Mouse (Mus musculus) testis, adult 2 months (tissue): ENCODE data around the gene Sparc.

Source experiments
- CTCF ChIP-seq: fragments of 200-500 bp; IDR thresholded peaks from 2 replicates; pipeline ENCODE4 v1.5.1; 2012; ENCODE audit warnings: low read depth, mild to moderate bottlenecking, inconsistent platforms, low read length, moderate library complexity; ENCODE audit not compliant: control insufficient read depth, insufficient read depth, insufficient replicate concordance
- POLR2A ChIP-seq: fragments of 200-500 bp; IDR thresholded peaks from 2 replicates; pipeline ENCODE4 v1.6.1; 2012; ENCODE audit warnings: low read depth, mild to moderate bottlenecking, inconsistent platforms, low read length, moderate library complexity; ENCODE audit not compliant: control insufficient read depth

- TF ChIP-seq POLR2A (no peak), CTCF (no peak)
Observed at GRCm38 (mm10) chr11:55455166-55455565, 32.2 kb upstream of the Sparc start.
